Mouse (Mus musculus) myocyte (in vitro differentiated cells): ENCODE results near the gene Clock. TPM values are rescaled to one million over a fixed set of nuclear protein-coding genes. Genes with fewer than 3 reads are reported as not detected.

Experiments
- H3K27me3 ChIP-seq: one replicate; pipeline ENCODE4 v1.6.1; 2011; ENCODE audit not compliant: control insufficient read depth, insufficient read depth, insufficient read length
- H3K36me3 ChIP-seq: one replicate; pipeline ENCODE4 v1.6.1; 2011; ENCODE audit not compliant: control insufficient read depth, insufficient read depth
- H3K4me2 ChIP-seq: one replicate; pipeline ENCODE4 v1.6.1; 2011; ENCODE audit warnings: low read depth, control low read depth
- H3K4me3 ChIP-seq: one replicate; pipeline ENCODE4 v1.5.1; 2011; ENCODE audit warnings: mild to moderate bottlenecking, control low read depth, moderate library complexity
- H3K79me2 ChIP-seq: one replicate; pipeline ENCODE4 v1.6.1; 2011; ENCODE audit not compliant: control insufficient read depth, insufficient read depth
- H3ac ChIP-seq: one replicate; pipeline ENCODE4 v1.6.1; 2011; ENCODE audit not compliant: control insufficient read depth, insufficient read length
- CEBPB ChIP-seq: IDR thresholded peaks from 2 replicates; pipeline ENCODE4 v1.6.1; 2011; ENCODE audit warnings: mild to moderate bottlenecking, moderate library complexity; ENCODE audit not compliant: poor library complexity, insufficient read depth, severe bottlenecking
- E2F4 ChIP-seq: IDR thresholded peaks from one replicate; pipeline ENCODE4 v1.6.1; 2011; ENCODE audit warnings: mild to moderate bottlenecking, control low read depth, moderate library complexity; ENCODE audit not compliant: insufficient read depth
- MAX ChIP-seq: IDR thresholded peaks from one replicate; pipeline ENCODE4 v1.6.1; 2011; ENCODE audit warnings: low read depth, mild to moderate bottlenecking, control low read depth
- MYOD1 ChIP-seq, 3 experiments: IDR thresholded peaks; one replicate each; pipeline ENCODE4 v1.6.1; 2011; ENCODE audit warnings: control low read depth in 2 of 3, low read depth in 2 of 3, mild to moderate bottlenecking in 2 of 3, moderate library complexity in 1 of 3; ENCODE audit not compliant: insufficient read length in 2 of 3, control insufficient read depth in 1 of 3
- MYOG ChIP-seq, 3 experiments: IDR thresholded peaks; one replicate each; pipeline ENCODE4 v1.6.1; 2011; ENCODE audit warnings: control low read depth in 2 of 3, low read depth in 2 of 3, mild to moderate bottlenecking in 2 of 3; ENCODE audit not compliant: insufficient read length in 2 of 3, control insufficient read depth in 1 of 3, insufficient read depth in 1 of 3
- POLR2A ChIP-seq: IDR thresholded peaks from one replicate; pipeline ENCODE4 v1.6.1; 2011; ENCODE audit warnings: low read depth, mild to moderate bottlenecking, control low read depth, moderate library complexity; ENCODE audit not compliant: insufficient read length
- POLR2AphosphoS2 ChIP-seq: IDR thresholded peaks from one replicate; pipeline ENCODE4 v1.6.1; 2011; ENCODE audit warnings: low read depth, control low read depth; ENCODE audit not compliant: insufficient read length
- REST ChIP-seq: IDR thresholded peaks from one replicate; pipeline ENCODE4 v1.6.1; 2011; ENCODE audit warnings: mild to moderate bottlenecking, control low read depth, moderate library complexity; ENCODE audit not compliant: insufficient read depth, insufficient read length
- SRF ChIP-seq: IDR thresholded peaks from one replicate; pipeline ENCODE4 v1.6.1; 2011; ENCODE audit warnings: low read depth; ENCODE audit not compliant: control insufficient read depth, insufficient read length
- TCF12 ChIP-seq: IDR thresholded peaks from one replicate; pipeline ENCODE4 v1.6.1; 2011; ENCODE audit warnings: mild to moderate bottlenecking, control low read depth; ENCODE audit not compliant: poor library complexity, insufficient read depth, severe bottlenecking
- TCF3 ChIP-seq: IDR thresholded peaks from one replicate; pipeline ENCODE4 v1.6.1; 2011; ENCODE audit warnings: low read depth, control low read depth; ENCODE audit not compliant: insufficient read length
- USF1 ChIP-seq: IDR thresholded peaks from one replicate; pipeline ENCODE4 v1.6.1; 2011; ENCODE audit warnings: low read depth, mild to moderate bottlenecking, control low read depth, moderate library complexity
- polyA plus RNA-seq: library from polyadenylated mRNA; unstranded; fragments of >200 nt; fragmentation: generic; extraction: Trizol; gene quantifications from one replicate; pipeline ENCODE4 v1.2.1, GENCODE M21; 2012; ENCODE audit warnings: missing spikeins

Clock gene
- polyA plus RNA-seq, 1 experiment = 5.3 TPM

GRCm38 (mm10) chr5:76216691-76217090 lies 87.9 kb downstream of the Clock start:
- H3ac ChIP-seq = no peak overlapping the region
- no peak overlapping the region for H3K4me3 ChIP-seq
- peaks cover 9% of the 10 kb centered on the region for H3K36me3 ChIP-seq
- H3K79me2 ChIP-seq = no peaks in the 10 kb centered on the region
- no peaks in the 10 kb centered on the region for H3K27me3 ChIP-seq
- H3K4me2 ChIP-seq = no peak overlapping the region
- TF ChIP-seq POLR2AphosphoS2 (peak; percentile 44), REST (no peak), E2F4 (no peak), MAX (no peak), CEBPB (no peak)

- Histone ChIP-seq H3ac (no peak overlapping the region), H3K36me3 (peaks cover 55% of the 10 kb centered on the region), H3K4me3 (no peak overlapping the region)
Observed at GRCm38 (mm10) chr5:76208066-76208465, 96.5 kb downstream of the Clock start.

GRCm38 (mm10) chr5:76205886-76206285 lies 98.7 kb downstream of the Clock start:
- no peak overlapping the region for H3K4me2 ChIP-seq
- TF ChIP-seq REST = no peak
- TF ChIP-seq POLR2AphosphoS2 = no peak
- no peak for TF ChIP-seq SRF
- no peak for TF ChIP-seq CEBPB
- no peak for TF ChIP-seq MYOD1 (IDR thresholded peaks at IDR 0.05; ENCODE audit: control insufficient read depth in 1 of 3, insufficient read length in 2 of 3, low read depth in 2 of 3)
- TF ChIP-seq TCF12 = no peak
- no peak overlapping the region for H3ac ChIP-seq
- H3K27me3 ChIP-seq = no peaks in the 10 kb centered on the region
- peaks cover 53% of the 10 kb centered on the region for H3K36me3 ChIP-seq
- H3K79me2 ChIP-seq = no peaks in the 10 kb centered on the region
- H3K4me3 ChIP-seq = no peak overlapping the region

More at GRCm38 (mm10) chr5:76208066-76208465, 96.5 kb downstream of the Clock start:
- H3K79me2 ChIP-seq = no peaks in the 10 kb centered on the region
- TF ChIP-seq E2F4 (no peak), SRF (no peak), POLR2A (no peak), TCF3 (no peak), MYOD1 (IDR thresholded peaks at IDR 0.05; ENCODE audit: control insufficient read depth in 1 of 3, insufficient read length in 2 of 3, low read depth in 2 of 3) (no peak), TCF12 (no peak), USF1 (no peak), REST (no peak), POLR2AphosphoS2 (no peak)
- H3K4me2 ChIP-seq = no peak overlapping the region
- H3K27me3 ChIP-seq = no peaks in the 10 kb centered on the region

GRCm38 (mm10) chr5:76203171-76203570 lies 101.4 kb downstream of the Clock start:
- TF ChIP-seq TCF3 (no peak), TCF12 (no peak), MYOD1 (IDR thresholded peaks at IDR 0.05; ENCODE audit: control insufficient read depth in 1 of 3, insufficient read length in 2 of 3, low read depth in 2 of 3) (no peak)
- H3K27me3 ChIP-seq = no peaks in the 10 kb centered on the region
- H3ac ChIP-seq = no peak overlapping the region
- H3K4me3 ChIP-seq = no peak overlapping the region
- peaks cover 29% of the 10 kb centered on the region for H3K36me3 ChIP-seq
- H3K79me2 ChIP-seq = peaks cover 3% of the 10 kb centered on the region
- H3K4me2 ChIP-seq = no peak overlapping the region

- Histone ChIP-seq H3K79me2 (peaks cover 37% of the 10 kb centered on the region), H3K27me3 (no peaks in the 10 kb centered on the region), H3K4me2 (no peak overlapping the region), H3ac (no peak overlapping the region), H3K36me3 (peaks cover 19% of the 10 kb centered on the region), H3K4me3 (no peak overlapping the region)
- no peak for TF ChIP-seq SRF
Observed at GRCm38 (mm10) chr5:76199346-76199745, 105.2 kb downstream of the Clock start.

GRCm38 (mm10) chr5:76194377-76194945 lies 110.1 kb downstream of the Clock start:
- Histone ChIP-seq H3K79me2 (peaks cover 68% of the 10 kb centered on the region), H3ac (no peak overlapping the region), H3K36me3 (peaks cover 7% of the 10 kb centered on the region), H3K27me3 (no peaks in the 10 kb centered on the region), H3K4me2 (no peak overlapping the region), H3K4me3 (no peak overlapping the region)
- no peak for TF ChIP-seq POLR2A
- no peak for TF ChIP-seq E2F4
- TF ChIP-seq MYOD1 (IDR thresholded peaks at IDR 0.05; ENCODE audit: control insufficient read depth in 1 of 3, insufficient read length in 2 of 3, low read depth in 2 of 3) = no peak
- TF ChIP-seq SRF = no peak
- no peak for TF ChIP-seq POLR2AphosphoS2
- no peak for TF ChIP-seq REST
- no peak for TF ChIP-seq MYOG (IDR thresholded peaks at IDR 0.05; ENCODE audit: control insufficient read depth in 1 of 3, insufficient read depth in 1 of 3, insufficient read length in 2 of 3, low read depth in 2 of 3)
- TF ChIP-seq TCF12 = no peak
- no peak for TF ChIP-seq MAX
- no peak for TF ChIP-seq TCF3
- TF ChIP-seq USF1 = no peak
- TF ChIP-seq CEBPB = no peak
